Mouse (Mus musculus) ES-E14 (cell line): ENCODE measurements around the gene Sipa1l3. TPM values are rescaled to one million over a fixed set of nuclear protein-coding genes. Genes with fewer than 3 reads are reported as not detected.

Experiments
- DNase-seq: peaks from one replicate; pipeline ENCODE4 v3.0.0-alpha.2; 2013; ENCODE audit warnings: low read depth, low spot score
- H3K27ac ChIP-seq: 2 replicates; pipeline ENCODE4 v1.5.1; 2012; ENCODE audit warnings: low read depth, mild to moderate bottlenecking, low read length, moderate library complexity, mixed read lengths; ENCODE audit not compliant: poor library complexity, insufficient read depth, severe bottlenecking
- H3K36me3 ChIP-seq: 2 replicates; pipeline ENCODE4 v1.6.1; 2012; ENCODE audit warnings: mild to moderate bottlenecking, low read length, moderate library complexity, mixed read lengths; ENCODE audit not compliant: control insufficient read depth, poor library complexity, insufficient read depth, severe bottlenecking
- H3K4me1 ChIP-seq, 2 experiments: fragments of 150-350 bp in 1 of 2; sonication (generic) in 1 of 2; 2 replicates each; pipeline ENCODE4 v1.6.1; 2012; ENCODE audit warnings: low read length in 2 of 2, mild to moderate bottlenecking in 1 of 2, mixed read lengths in 1 of 2; ENCODE audit not compliant: control insufficient read depth in 2 of 2, insufficient read depth in 2 of 2, poor library complexity in 1 of 2
- H3K4me3 ChIP-seq, 2 experiments: fragments of 150-350 bp in 1 of 2; sonication (generic) in 1 of 2; 2 replicates each; pipeline ENCODE4 v1.5.1; 2012; ENCODE audit warnings: low read length in 2 of 2, low read depth in 1 of 2, mild to moderate bottlenecking in 1 of 2, mixed read lengths in 1 of 2; ENCODE audit not compliant: insufficient read depth in 1 of 2, poor library complexity in 1 of 2, severe bottlenecking in 1 of 2
- H3K9ac ChIP-seq: 2 replicates; pipeline ENCODE4 v1.6.1; 2012; ENCODE audit warnings: low read depth, mild to moderate bottlenecking, low read length, mixed read lengths; ENCODE audit not compliant: poor library complexity, insufficient read depth, severe bottlenecking
- H3K9me3 ChIP-seq: fragments of 150-350 bp; sonication (generic); 2 replicates; pipeline ENCODE4 v1.6.1; 2012; ENCODE audit warnings: low read depth, mild to moderate bottlenecking, low read length; ENCODE audit not compliant: control insufficient read depth, insufficient read depth
- CHD2 ChIP-seq: IDR thresholded peaks from 2 replicates; pipeline ENCODE4 v1.6.1; 2014; ENCODE audit warnings: mild to moderate bottlenecking, low read depth, low read length, inconsistent platforms
- HCFC1 ChIP-seq: IDR thresholded peaks from 2 replicates; pipeline ENCODE4 v1.6.1; 2012; ENCODE audit warnings: low read length, inconsistent platforms, borderline replicate concordance; ENCODE audit not compliant: insufficient read depth
- MAFK ChIP-seq: IDR thresholded peaks from 2 replicates; pipeline ENCODE4 v1.6.1; 2014; ENCODE audit warnings: mild to moderate bottlenecking, low read depth, low read length, inconsistent platforms; ENCODE audit not compliant: insufficient read depth
- ZC3H11A ChIP-seq: IDR thresholded peaks from 2 replicates; pipeline ENCODE4 v1.6.1; 2012; ENCODE audit warnings: low read depth, mild to moderate bottlenecking, inconsistent platforms, low read length, borderline replicate concordance
- ZNF384 ChIP-seq: IDR thresholded peaks from 2 replicates; pipeline ENCODE4 v1.6.1; 2012; ENCODE audit warnings: low read depth, low read length, inconsistent platforms
- in situ Hi-C, 2 experiments: fragments of 600-800 bp; cut with MboI; formaldehyde crosslinking; loops; one replicate each; pipeline ENCODE4 v1.15.1; 2025; ENCODE audit warnings: low sequenced_read_pairs in 2 of 2, inconsistent platforms in 1 of 2; ENCODE audit not compliant: unreplicated experiment in 2 of 2
- total RNA-seq: library from RNA; depleted of rRNA; stranded (reverse); fragments of 300-350 nt; gene quantifications from 2 replicates; pipeline ENCODE4 v1.2.3, GENCODE M21; 2012

Sipa1l3 gene
- total RNA-seq, 1 experiment, result 27.5 TPM

DNA sequence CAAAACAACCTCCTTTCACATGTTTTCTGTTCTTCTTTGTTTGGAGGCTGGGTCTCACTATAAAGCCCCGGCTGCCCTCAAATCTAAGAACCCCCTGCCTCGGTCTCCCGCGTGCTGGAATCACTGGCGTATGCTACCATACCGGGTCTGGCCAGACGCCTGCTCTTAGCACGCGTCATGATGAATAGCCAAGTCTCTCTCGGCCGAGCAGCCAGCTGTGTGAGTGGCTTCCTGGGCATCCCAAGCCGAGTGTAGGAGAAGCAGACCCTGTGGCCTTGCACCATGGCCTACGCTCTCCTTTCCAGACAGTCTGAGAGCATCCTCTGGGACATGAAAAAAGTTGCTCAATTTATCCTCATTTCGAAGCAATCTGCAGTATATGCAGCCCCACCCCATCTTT is 80.2 kb downstream of the Sipa1l3 start:
- no peaks in the 10 kb centered on the region for H3K9me3 ChIP-seq
- TF ChIP-seq ZC3H11A (no peak), MAFK (no peak), HCFC1 (no peak), ZNF384 (no peak), CHD2 (no peak)
- in situ Hi-C loops, result no loop called here

GRCm38 (mm10) chr7:29437072-29437471 is 81.4 kb downstream of the Sipa1l3 start:
- H3K4me3 ChIP-seq, result no peak overlapping the region
- no peaks in the 10 kb centered on the region for H3K36me3 ChIP-seq
- in situ Hi-C loops, result no loop called here
- no peak for DNase-seq
- TF ChIP-seq HCFC1, result no peak
- no peak for TF ChIP-seq ZC3H11A
- no peak for TF ChIP-seq ZNF384
- TF ChIP-seq MAFK, result no peak
- no peak for TF ChIP-seq CHD2
- peaks cover 4 to 12% of the 10 kb centered on the region in 2 experiments; a peak in 2 of 4 replicates for H3K4me1 ChIP-seq
- no peaks in the 10 kb centered on the region for H3K9me3 ChIP-seq
- no peak overlapping the region for H3K27ac ChIP-seq
- H3K9ac ChIP-seq, result no peak overlapping the region; the same call in 1 of the 2 replicates

More for the DNA sequence above, 80.2 kb downstream of the Sipa1l3 start:
- Histone ChIP-seq H3K27ac (no peak overlapping the region), H3K4me3 (no peak overlapping the region), H3K9ac (no peak overlapping the region), H3K36me3 (no peaks in the 10 kb centered on the region), H3K4me1 (peaks cover 4 to 14% of the 10 kb centered on the region in 2 experiments; a peak in 2 of 4 replicates)
- no peak for DNase-seq

GRCm38 (mm10) chr7:29434313-29435035 is 84.0 kb downstream of the Sipa1l3 start:
- in situ Hi-C loops, result no loop called here
- TF ChIP-seq MAFK (no peak), CHD2 (no peak), ZC3H11A (no peak), HCFC1 (no peak), ZNF384 (no peak)

GRCm38 (mm10) chr7:29433725-29434124 is 84.7 kb downstream of the Sipa1l3 start:
- Histone ChIP-seq H3K9me3 (no peaks in the 10 kb centered on the region), H3K4me1 (peaks cover 4 to 22% of the 10 kb centered on the region in 2 experiments; a peak in 3 of 4 replicates), H3K27ac (no peak overlapping the region), H3K9ac (no peak overlapping the region), H3K4me3 (no peak overlapping the region), H3K36me3 (peaks cover 2% of the 10 kb centered on the region; the same call in 1 of the 2 replicates)
- DNase-seq, result no peak
- TF ChIP-seq CHD2 (no peak), ZNF384 (no peak), ZC3H11A (no peak), HCFC1 (no peak), MAFK (no peak)
- in situ Hi-C loops, result no loop called here

More at GRCm38 (mm10) chr7:29434313-29435035, 84.0 kb downstream of the Sipa1l3 start:
- Histone ChIP-seq H3K9me3 (no peaks in the 10 kb centered on the region), H3K27ac (no peak overlapping the region), H3K9ac (no peak overlapping the region), H3K4me1 (peaks cover 4 to 27% of the 10 kb centered on the region in 2 experiments; a peak in 3 of 4 replicates), H3K36me3 (peaks cover 2% of the 10 kb centered on the region; the same call in 1 of the 2 replicates), H3K4me3 (no peak overlapping the region)
- no peak for DNase-seq
